Mouse (Mus musculus) thymus, adult 2 months (tissue): ENCODE results near the gene Gpr137. TPM values are rescaled to one million over a fixed set of nuclear protein-coding genes. Genes with fewer than 3 reads are reported as not detected.
"Not testable (repeated sequence)": the region's sequence is repeated elsewhere in the genome, so short reads cannot be mapped to it uniquely, and the experiment has no call there.

Source experiments
- DNase-seq: peaks from one replicate; pipeline ENCODE4 v3.0.0; 2021
- H3K27ac ChIP-seq: fragments of 200-500 bp; 2 replicates; pipeline ENCODE4 v1.5.1; 2012; ENCODE audit warnings: low read length, control low read depth; ENCODE audit not compliant: control insufficient read depth, insufficient read depth
- H3K27me3 ChIP-seq: fragments of 200-500 bp; 2 replicates; pipeline ENCODE4 v1.6.1; 2012; ENCODE audit warnings: mild to moderate bottlenecking, low read length, moderate library complexity, mixed read lengths; ENCODE audit not compliant: control insufficient read depth, insufficient read depth
- H3K36me3 ChIP-seq: fragments of 200-500 bp; 2 replicates; pipeline ENCODE4 v1.6.1; 2012; ENCODE audit warnings: mild to moderate bottlenecking, low read length, moderate library complexity; ENCODE audit not compliant: control insufficient read depth, insufficient read depth
- H3K4me1 ChIP-seq: fragments of 200-500 bp; replicated peaks from 2 replicates; pipeline ENCODE4 v1.6.1; 2012; ENCODE audit warnings: low read length; ENCODE audit not compliant: control insufficient read depth, insufficient read depth
- H3K4me3 ChIP-seq: fragments of 200-500 bp; 2 replicates; pipeline ENCODE4 v1.5.1; 2012; ENCODE audit warnings: mild to moderate bottlenecking, low read length, control low read depth, moderate library complexity; ENCODE audit not compliant: control insufficient read depth, insufficient read depth
- CTCF ChIP-seq: fragments of 200-500 bp; IDR thresholded peaks from 2 replicates; pipeline ENCODE4 v1.5.1; 2012; ENCODE audit warnings: mild to moderate bottlenecking, control low read depth, low read length, moderate library complexity, borderline replicate concordance; ENCODE audit not compliant: control insufficient read depth, poor library complexity, insufficient read depth; ENCODE audit errors: extremely low read depth
- POLR2A ChIP-seq: fragments of 200-500 bp; IDR thresholded peaks from 2 replicates; pipeline ENCODE4 v1.6.1; 2012; ENCODE audit warnings: mild to moderate bottlenecking, low read length, control low read depth, moderate library complexity; ENCODE audit not compliant: control insufficient read depth, poor library complexity, insufficient read depth; ENCODE audit errors: extremely low read depth
- WGBS: fragments of 180-500 bp; shearing (Covaris S2); methylation state at CpG from one replicate; pipeline ENCODE4 v1.1.7; 2018; 5-methylcytosine and 5-hydroxymethylcytosine counted together
- polyA plus RNA-seq: library from polyadenylated mRNA; depleted of rRNA; stranded (reverse); fragments of >200 nt; gene quantifications from 2 replicates; pipeline ENCODE4 v1.2.3, GENCODE M21; 2012

Gpr137 gene
- polyA plus RNA-seq, 1 experiment: 86.6 TPM

GRCm38 (mm10) chr19:6911101-6912074, 30.9 kb downstream of the Gpr137 start:
- TF ChIP-seq CTCF: no peak
- no peak for TF ChIP-seq POLR2A
- H3K27me3 ChIP-seq: no peaks in the 10 kb centered on the region
- WGBS: 94% methylated on average over 19 of the region's 19 CpGs
- peaks cover 4% of the 10 kb centered on the region; the same call in 1 of the 2 replicates for H3K36me3 ChIP-seq
- peaks cover 25% of the 10 kb centered on the region for H3K4me1 ChIP-seq
- H3K27ac ChIP-seq: no peak overlapping the region
- no peak overlapping the region for H3K4me3 ChIP-seq
- DNase-seq: no peak

DNA sequence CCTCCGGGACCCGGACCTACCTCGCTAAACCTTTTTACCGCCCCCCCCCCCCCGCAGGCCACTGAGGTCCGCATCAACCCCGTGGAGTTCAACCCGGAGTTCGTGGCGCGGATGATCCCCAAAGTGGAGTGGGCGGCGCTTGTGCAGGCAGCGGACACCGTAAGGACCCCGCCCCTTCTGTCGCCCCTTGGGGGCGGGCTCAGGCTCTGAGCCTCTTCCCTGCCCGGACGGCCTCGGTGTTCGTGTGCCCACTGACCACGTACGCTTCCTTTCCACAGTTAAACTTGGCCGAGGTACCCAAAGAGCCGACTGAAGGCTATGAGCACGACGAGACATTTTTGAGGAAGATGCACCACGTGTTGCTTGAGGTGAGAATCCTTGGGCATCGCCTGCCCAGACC, 32.0 kb downstream of the Gpr137 start:
- peaks cover 25% of the 10 kb centered on the region for H3K4me1 ChIP-seq
- H3K27ac ChIP-seq: peak overlapping the region; percentile 94
- H3K4me3 ChIP-seq: peak overlapping the region; percentile 68
- DNase-seq: peak; percentile 57
- WGBS: 0% methylated on average over 30 of the region's 30 CpGs
- not testable (repeated sequence) for H3K27me3 ChIP-seq, H3K36me3 ChIP-seq

GRCm38 (mm10) chr19:6909507-6910289, 32.6 kb downstream of the Gpr137 start, which contains the start of the genes Trmt112 and Prdx5:
Gene Trmt112, plus strand, starts transcription at chr19:6909698.
Gene Prdx5, minus strand, starts transcription at chr19:6910106.
- WGBS: under 1% methylated on average over 65 of the region's 65 CpGs
- DNase-seq: peak; percentile 88
- H3K4me1 ChIP-seq: peaks cover 25% of the 10 kb centered on the region
- peak within 1 kb of the TSS; percentile 68 for H3K4me3 ChIP-seq
- peak; percentile 85; the same call in 1 of the 2 replicates for TF ChIP-seq POLR2A
- no peak; the same call in 1 of the 2 replicates for TF ChIP-seq CTCF
- H3K27me3 ChIP-seq: no peaks in the 10 kb centered on the region
- H3K27ac ChIP-seq: peak within 1 kb of the TSS; percentile 94
- H3K36me3 ChIP-seq: peaks cover 4% of the 10 kb centered on the region; the same call in 1 of the 2 replicates

GRCm38 (mm10) chr19:6909021-6909420, 33.3 kb downstream of the Gpr137 start:
- DNase-seq: no peak
- TF ChIP-seq POLR2A (no peak), CTCF (no peak)
- H3K27me3 ChIP-seq: no peaks in the 10 kb centered on the region
- H3K27ac ChIP-seq: peak overlapping the region; percentile 94
- H3K4me3 ChIP-seq: peak overlapping the region; percentile 68
- peaks cover 4% of the 10 kb centered on the region; the same call in 1 of the 2 replicates for H3K36me3 ChIP-seq
- peaks cover 25% of the 10 kb centered on the region for H3K4me1 ChIP-seq
- 7% methylated on average over 11 of the region's 11 CpGs for whole genome bisulfite sequencing

DNA sequence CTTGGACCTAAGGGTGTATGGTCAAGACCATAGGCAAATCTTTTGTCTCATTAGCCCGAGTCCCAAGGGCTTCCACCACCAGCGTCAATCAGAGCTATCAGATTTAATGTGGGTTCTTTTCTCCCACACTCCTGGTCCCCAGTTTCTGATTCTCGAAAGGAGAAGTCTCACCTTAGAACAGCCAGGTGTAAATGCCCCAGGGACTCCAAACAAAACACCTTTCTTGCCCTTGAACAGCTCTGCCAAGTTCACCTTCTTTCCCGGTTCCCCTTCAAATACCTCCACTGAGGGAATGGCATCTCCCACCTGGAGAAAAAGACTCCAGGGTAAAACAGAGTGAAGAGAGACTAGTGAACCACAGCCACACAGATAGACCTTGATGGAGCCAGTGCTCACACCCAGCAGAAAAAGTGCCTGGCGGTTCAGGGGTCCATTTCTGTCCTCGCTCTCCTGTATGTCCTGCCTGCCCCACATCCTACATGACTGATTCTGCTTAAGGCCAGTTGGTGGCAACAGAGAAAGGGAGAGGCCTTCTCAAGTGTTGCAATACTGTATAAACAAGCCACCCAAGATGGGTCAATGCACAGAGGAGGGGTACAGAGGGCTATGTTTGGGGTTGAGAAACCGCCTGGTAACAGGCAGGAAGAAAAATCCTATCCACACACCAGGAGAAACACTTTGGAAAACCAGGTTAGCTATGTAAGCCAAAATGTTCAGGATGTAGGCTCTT, 34.3 kb downstream of the Gpr137 start:
- WGBS: 93% methylated on average over 7 of the region's 7 CpGs
- no peak overlapping the region for H3K27ac ChIP-seq
- no peak overlapping the region for H3K4me3 ChIP-seq

GRCm38 (mm10) chr19:6907094-6907493, 35.2 kb downstream of the Gpr137 start:
- no peak overlapping the region for H3K4me3 ChIP-seq
- no peaks in the 10 kb centered on the region for H3K36me3 ChIP-seq
- no peak for DNase-seq
- 92% methylated on average over 8 of the region's 8 CpGs for WGBS
- H3K4me1 ChIP-seq: peaks cover 14% of the 10 kb centered on the region
- TF ChIP-seq POLR2A: no peak
- TF ChIP-seq CTCF: no peak
- H3K27me3 ChIP-seq: no peaks in the 10 kb centered on the region
- no peak overlapping the region for H3K27ac ChIP-seq

More for the DNA sequence above, 34.3 kb downstream of the Gpr137 start:
- Histone ChIP-seq H3K4me1 (peaks cover 22% of the 10 kb centered on the region), H3K36me3 (peaks cover 4% of the 10 kb centered on the region; the same call in 1 of the 2 replicates), H3K27me3 (no peaks in the 10 kb centered on the region)
- DNase-seq: no peak
- TF ChIP-seq POLR2A: no peak
